Mouse (Mus musculus) MEL (cell line): ENCODE results near the gene Gm47289. TPM values are rescaled to one million over a fixed set of nuclear protein-coding genes. Genes with fewer than 3 reads are reported as not detected.

Source experiments
- DNase-seq: peaks from one replicate; pipeline ENCODE4 v3.0.0; 2011; ENCODE audit warnings: low read depth, low spot score
- H3K27ac ChIP-seq: 2 replicates; pipeline ENCODE4 v1.5.1; 2012; ENCODE audit warnings: low read depth, mild to moderate bottlenecking, control low read depth, low read length, moderate library complexity; ENCODE audit not compliant: control insufficient read depth
- H3K27me3 ChIP-seq, 2 experiments: fragments of 150-350 bp in 1 of 2; sonication (generic) in 1 of 2; 2 replicates each; pipeline ENCODE4 v1.6.1; 2012; ENCODE audit warnings: low read length in 2 of 2, mild to moderate bottlenecking in 2 of 2, improper control_type of control experiment in 1 of 2, moderate library complexity in 1 of 2; ENCODE audit not compliant: insufficient read depth in 2 of 2, control insufficient read depth in 1 of 2
- H3K36me3 ChIP-seq, 2 experiments: 2 replicates each; pipeline ENCODE4 v1.6.1; 2012 to 2014; ENCODE audit warnings: low read length in 2 of 2, improper control_type of control experiment in 1 of 2, inconsistent platforms in 1 of 2, mild to moderate bottlenecking in 1 of 2; ENCODE audit not compliant: insufficient read depth in 2 of 2, control insufficient read depth in 1 of 2
- H3K4me1 ChIP-seq, 2 experiments: fragments of 150-350 bp in 1 of 2; sonication (generic) in 1 of 2; 2 replicates each; pipeline ENCODE4 v1.6.1; 2012; ENCODE audit warnings: low read length in 2 of 2, improper control_type of control experiment in 1 of 2, mild to moderate bottlenecking in 1 of 2; ENCODE audit not compliant: insufficient read depth in 2 of 2, control insufficient read depth in 1 of 2
- H3K4me3 ChIP-seq, 2 experiments: fragments of 150-350 bp in 1 of 2; sonication (generic) in 1 of 2; 2 replicates each; pipeline ENCODE4 v1.5.1; 2012; ENCODE audit warnings: low read depth in 2 of 2, low read length in 2 of 2, mild to moderate bottlenecking in 2 of 2, moderate library complexity in 2 of 2, control low read depth in 1 of 2, improper control_type of control experiment in 1 of 2; ENCODE audit not compliant: control insufficient read depth in 1 of 2, insufficient read depth in 1 of 2
- H3K79me2 ChIP-seq: 2 replicates; pipeline ENCODE4 v1.6.1; 2012; ENCODE audit warnings: mild to moderate bottlenecking, low read length, moderate library complexity; ENCODE audit not compliant: control insufficient read depth, poor library complexity, insufficient read depth
- H3K9ac ChIP-seq: 2 replicates; pipeline ENCODE4 v1.6.1; 2012; ENCODE audit warnings: low read depth, mild to moderate bottlenecking, control low read depth, low read length, moderate library complexity; ENCODE audit not compliant: control insufficient read depth, poor library complexity, severe bottlenecking
- H3K9me3 ChIP-seq: fragments of 150-350 bp; sonication (generic); replicated peaks from 2 replicates; pipeline ENCODE4 v1.6.1; 2012; ENCODE audit warnings: mild to moderate bottlenecking, low read length, improper control_type of control experiment, moderate library complexity; ENCODE audit not compliant: insufficient read depth
- CHD2 ChIP-seq: IDR thresholded peaks from 2 replicates; pipeline ENCODE4 v1.6.1; 2011; ENCODE audit warnings: low read length, improper control_type of control experiment
- CTCF ChIP-seq, 3 experiments: IDR thresholded peaks in 2 of 3; conservative IDR thresholded peaks in 1 of 3; 2 replicates each; pipeline ENCODE4 v1.5.1; 2011 to 2012; ENCODE audit warnings: low read length in 3 of 3, low read depth in 2 of 3, mild to moderate bottlenecking in 2 of 3, improper control_type of control experiment in 1 of 3, inconsistent platforms in 1 of 3, mixed read lengths in 1 of 3, moderate library complexity in 1 of 3; ENCODE audit not compliant: control insufficient read depth in 1 of 3, insufficient read depth in 1 of 3, poor library complexity in 1 of 3, severe bottlenecking in 1 of 3
- ELF1 ChIP-seq: IDR thresholded peaks from 2 replicates; pipeline ENCODE4 v1.6.1; 2014; ENCODE audit warnings: low read depth, mild to moderate bottlenecking, inconsistent platforms, low read length, improper control_type of control experiment, moderate library complexity
- EP300 ChIP-seq, 2 experiments: IDR thresholded peaks; 2 replicates each; pipeline ENCODE4 v1.6.1; 2011; ENCODE audit warnings: improper control_type of control experiment in 2 of 2, low read length in 2 of 2, low read depth in 1 of 2, mild to moderate bottlenecking in 1 of 2
- GABPA ChIP-seq: IDR thresholded peaks from 2 replicates; pipeline ENCODE4 v1.6.1; 2012; ENCODE audit warnings: low read depth, mild to moderate bottlenecking, inconsistent platforms, low read length, improper control_type of control experiment, moderate library complexity
- GATA1 ChIP-seq: IDR thresholded peaks from 2 replicates; pipeline ENCODE4 v1.6.1; 2011; ENCODE audit warnings: low read depth, low read length, improper control_type of control experiment
- JUND ChIP-seq: IDR thresholded peaks from 2 replicates; pipeline ENCODE4 v1.6.1; 2011; ENCODE audit warnings: low read depth, mild to moderate bottlenecking, improper control_type of control experiment, low read length
- MAFK ChIP-seq: IDR thresholded peaks from 2 replicates; pipeline ENCODE4 v1.6.1; 2011; ENCODE audit warnings: low read depth, mild to moderate bottlenecking, low read length, improper control_type of control experiment, borderline replicate concordance
- MAX ChIP-seq: IDR thresholded peaks from 2 replicates; pipeline ENCODE4 v1.6.1; 2011; ENCODE audit warnings: low read length, improper control_type of control experiment
- NRF1 ChIP-seq: IDR thresholded peaks from 2 replicates; pipeline ENCODE4 v1.6.1; 2014; ENCODE audit warnings: low read depth, mild to moderate bottlenecking, inconsistent platforms, low read length, improper control_type of control experiment, moderate library complexity; ENCODE audit not compliant: poor library complexity, insufficient read depth, severe bottlenecking
- POLR2A ChIP-seq, 2 experiments: IDR thresholded peaks; 2 replicates each; pipeline ENCODE4 v1.6.1; 2011 to 2012; ENCODE audit warnings: low read length in 2 of 2, mild to moderate bottlenecking in 2 of 2, control low read depth in 1 of 2, improper control_type of control experiment in 1 of 2, low read depth in 1 of 2, moderate library complexity in 1 of 2; ENCODE audit not compliant: control insufficient read depth in 1 of 2, insufficient read depth in 1 of 2, poor library complexity in 1 of 2
- RCOR1 ChIP-seq: IDR thresholded peaks from 2 replicates; pipeline ENCODE4 v1.6.1; 2012; ENCODE audit warnings: low read depth, mild to moderate bottlenecking, inconsistent platforms, low read length, improper control_type of control experiment
- SMC3 ChIP-seq: IDR thresholded peaks from 2 replicates; pipeline ENCODE4 v1.6.1; 2011; ENCODE audit warnings: low read depth, low read length, improper control_type of control experiment
- TAL1 ChIP-seq: IDR thresholded peaks from 2 replicates; pipeline ENCODE4 v1.6.1; 2012; ENCODE audit warnings: mild to moderate bottlenecking, inconsistent platforms, low read length, moderate library complexity, mixed read lengths
- TCF12 ChIP-seq: IDR thresholded peaks from 2 replicates; pipeline ENCODE4 v1.6.1; 2014; ENCODE audit warnings: low read depth, mild to moderate bottlenecking, inconsistent platforms, low read length, improper control_type of control experiment, moderate library complexity
- UBTF ChIP-seq: IDR thresholded peaks from 2 replicates; pipeline ENCODE4 v1.6.1; 2012; ENCODE audit warnings: low read depth, mild to moderate bottlenecking, inconsistent platforms, low read length, improper control_type of control experiment, moderate library complexity, borderline replicate concordance; ENCODE audit not compliant: insufficient read depth
- ZC3H11A ChIP-seq: IDR thresholded peaks from 2 replicates; pipeline ENCODE4 v1.6.1; 2012; ENCODE audit warnings: low read depth, mild to moderate bottlenecking, inconsistent platforms, low read length, improper control_type of control experiment
- ZMIZ1 ChIP-seq: IDR thresholded peaks from 2 replicates; pipeline ENCODE4 v1.6.1; 2012; ENCODE audit warnings: low read depth, mild to moderate bottlenecking, inconsistent platforms, low read length, improper control_type of control experiment, moderate library complexity
- polyA plus RNA-seq, 2 experiments: library from polyadenylated mRNA; stranded (reverse) in 1 of 2; unstranded in 1 of 2; fragments of >175 nt in 1 of 2; fragments of >200 nt in 1 of 2; gene quantifications; 2 replicates each; pipeline versions ENCODE4 v1.2.1 to v1.2.4; 2012; ENCODE audit warnings: low replicate concordance in 2 of 2, low read depth in 1 of 2; ENCODE audit not compliant: insufficient read length in 2 of 2, insufficient read depth in 1 of 2, missing spikeins in 1 of 2
- total RNA-seq: library from RNA; depleted of rRNA; stranded (reverse); fragments of 300-350 nt; gene quantifications from 2 replicates; pipeline ENCODE4 v1.2.3, GENCODE M21; 2012

Gene Gm47289
- total and polyA plus RNA-seq, 3 experiments, result not detected

- H3K4me3 ChIP-seq, result no peak overlapping the region
- TF ChIP-seq CTCF (IDR thresholded peaks at IDR 0.05 in 2 of 3, conservative IDR thresholded peaks at IDR 0.05 in 1 of 3; ENCODE audit: control insufficient read depth in 1 of 3, insufficient read depth in 1 of 3, low read depth in 2 of 3, low read length in 3 of 3, poor library complexity in 1 of 3, severe bottlenecking in 1 of 3) (peak in 2 of 3 experiments; percentile 10 to 18; a peak in 1 of 6 replicates), JUND (no peak), MAFK (no peak), ELF1 (no peak), SMC3 (no peak), ZC3H11A (no peak)
- no peaks in the 10 kb centered on the region for H3K36me3 ChIP-seq
- H3K9me3 ChIP-seq, result no peaks in the 10 kb centered on the region
- H3K27ac ChIP-seq, result no peak overlapping the region
- no peak for DNase-seq
- peaks cover 0 to 2% of the 10 kb centered on the region in 2 experiments; a peak in 2 of 4 replicates for H3K27me3 ChIP-seq
- 0 out of 4 replicates have a peak, but pooled peaks cover 0 to 4% of the 10 kb centered on the region in 2 experiments for H3K4me1 ChIP-seq
- H3K9ac ChIP-seq, result no peak overlapping the region
- no peaks in the 10 kb centered on the region for H3K79me2 ChIP-seq
Observed at GRCm38 (mm10) chr9:119128436-119129181, 30.4 kb upstream of the Gm47289 start.

DNA sequence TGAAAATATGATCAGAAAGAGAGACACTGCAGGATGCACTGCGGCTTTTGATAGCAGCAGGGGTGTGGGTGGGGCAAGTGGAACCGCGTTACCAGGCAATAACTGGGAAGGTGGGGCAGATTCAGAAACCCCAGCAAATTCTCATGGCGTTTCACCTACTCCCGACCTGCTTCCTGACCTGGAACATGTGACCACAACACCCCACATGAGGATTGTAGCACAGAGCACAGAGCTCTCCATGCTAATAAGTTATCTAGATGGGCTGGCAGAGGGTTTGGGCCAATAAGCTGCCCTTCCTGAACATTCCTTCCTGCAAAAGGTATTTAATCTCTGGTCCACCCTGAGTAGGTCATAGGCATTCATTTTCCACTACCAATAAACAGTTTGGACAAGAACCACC is 28.3 kb upstream of the Gm47289 start:
- H3K27me3 ChIP-seq, result peaks cover 0 to 2% of the 10 kb centered on the region in 2 experiments; a peak in 2 of 4 replicates
- TF ChIP-seq POLR2A (IDR thresholded peaks at IDR 0.05; ENCODE audit: control insufficient read depth in 1 of 2, insufficient read depth in 1 of 2, low read depth in 1 of 2, low read length in 2 of 2, poor library complexity in 1 of 2) (no peak), GATA1 (0 out of 2 replicates have a peak, but pooled peaks have one; percentile 18), TCF12 (0 out of 2 replicates have a peak, but pooled peaks have one; percentile 9)
- TF ChIP-seq, all 39 proteins: peak for 2

DNA sequence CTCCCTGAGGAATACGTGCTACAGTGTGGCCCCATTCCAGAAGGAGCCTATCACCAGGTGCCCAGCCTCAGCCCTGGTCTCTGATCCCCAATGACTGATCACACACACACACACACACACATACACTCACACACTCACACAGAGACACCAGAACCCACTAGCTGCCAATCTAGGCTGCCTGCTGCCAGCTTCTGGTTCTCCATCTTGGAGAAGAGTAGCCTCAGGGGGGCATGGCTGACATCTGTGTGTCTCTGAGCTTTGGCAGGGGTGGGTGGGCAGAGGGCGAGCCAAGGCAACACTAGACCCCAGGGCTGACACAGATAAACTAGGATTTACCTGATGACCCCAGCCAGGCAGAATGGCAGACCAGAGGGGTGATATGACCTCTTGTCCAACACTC is 20.1 kb upstream of the Gm47289 start:
- TF ChIP-seq ZMIZ1 (no peak), UBTF (no peak), GABPA (no peak), TAL1 (no peak), MAX (no peak), CTCF (IDR thresholded peaks at IDR 0.05 in 2 of 3, conservative IDR thresholded peaks at IDR 0.05 in 1 of 3; ENCODE audit: control insufficient read depth in 1 of 3, insufficient read depth in 1 of 3, low read depth in 2 of 3, low read length in 3 of 3, poor library complexity in 1 of 3, severe bottlenecking in 1 of 3) (no peak), NRF1 (no peak), EP300 (IDR thresholded peaks at IDR 0.05; ENCODE audit: low read depth in 1 of 2, low read length in 2 of 2) (no peak), CHD2 (no peak), RCOR1 (no peak)
- H3K79me2 ChIP-seq, result no peaks in the 10 kb centered on the region

More for the DNA sequence above, 28.3 kb upstream of the Gm47289 start:
- no peaks in the 10 kb centered on the region for H3K36me3 ChIP-seq
- H3K4me1 ChIP-seq, result 0 out of 4 replicates have a peak, but pooled peaks cover 0 to 4% of the 10 kb centered on the region in 2 experiments
- H3K4me3 ChIP-seq, result no peak overlapping the region
- no peak overlapping the region for H3K9ac ChIP-seq
- DNase-seq, result peak; percentile 47
- H3K9me3 ChIP-seq, result no peaks in the 10 kb centered on the region
- H3K79me2 ChIP-seq, result no peaks in the 10 kb centered on the region
- H3K27ac ChIP-seq, result no peak overlapping the region

More for the DNA sequence above, 20.1 kb upstream of the Gm47289 start:
- no peak overlapping the region for H3K4me3 ChIP-seq
- no peaks in the 10 kb centered on the region for H3K36me3 ChIP-seq
- DNase-seq, result no peak
- H3K4me1 ChIP-seq, result no peaks in the 10 kb centered on the region
- H3K9me3 ChIP-seq, result no peaks in the 10 kb centered on the region
- no peak overlapping the region for H3K9ac ChIP-seq
- H3K27me3 ChIP-seq, result no peaks in the 10 kb centered on the region; a peak in 1 of 4 replicates
- no peak overlapping the region for H3K27ac ChIP-seq
